Mouse (Mus musculus) heart, embryonic 16.5 days (tissue): ENCODE measurements around the gene Plekha3. TPM values are rescaled to one million over a fixed set of nuclear protein-coding genes. Genes with fewer than 3 reads are reported as not detected.

Experiments used
- ATAC-seq: fragments of 200-750 bp; cut with Nextera tagmentation; replicated peaks from 2 replicates; pipeline ENCODE4 v1.8.0; 2017; ENCODE audit warnings: moderate number of reproducible peaks; ENCODE audit not compliant: insufficient read depth, low FRiP score; ENCODE audit errors: extremely low read depth
- H3K27ac ChIP-seq: fragments of 300-500 bp; sonication (generic); 2 replicates; pipeline ENCODE4 v1.5.1; 2014; ENCODE audit warnings: mild to moderate bottlenecking, low read length, control low read depth, moderate library complexity
- H3K27me3 ChIP-seq: fragments of 300-500 bp; sonication (generic); 2 replicates; pipeline ENCODE4 v1.6.1; 2014; ENCODE audit warnings: low read length, mixed read lengths; ENCODE audit not compliant: control insufficient read depth, insufficient read depth
- H3K36me3 ChIP-seq: fragments of 300-500 bp; sonication (generic); 2 replicates; pipeline ENCODE4 v1.6.1; 2014; ENCODE audit not compliant: control insufficient read depth, insufficient read depth
- H3K4me1 ChIP-seq: fragments of 300-500 bp; sonication (generic); 2 replicates; pipeline ENCODE4 v1.6.1; 2014; ENCODE audit warnings: low read length, mixed read lengths; ENCODE audit not compliant: control insufficient read depth, insufficient read depth
- H3K4me2 ChIP-seq: fragments of 300-500 bp; sonication (generic); 2 replicates; pipeline ENCODE4 v1.6.1; 2014; ENCODE audit warnings: low read depth, mild to moderate bottlenecking, control low read depth, low read length
- H3K4me3 ChIP-seq: fragments of 300-500 bp; sonication (generic); 2 replicates; pipeline ENCODE4 v1.5.1; 2014; ENCODE audit warnings: mild to moderate bottlenecking, control low read depth, low read length
- H3K9ac ChIP-seq: fragments of 300-500 bp; sonication (generic); 2 replicates; pipeline ENCODE4 v1.6.1; 2014; ENCODE audit warnings: low read length, control low read depth
- H3K9me3 ChIP-seq: fragments of 300-500 bp; sonication (generic); replicated peaks from 2 replicates; pipeline ENCODE4 v1.6.1; 2016; ENCODE audit warnings: low read length; ENCODE audit not compliant: control insufficient read depth
- WGBS: fragments of 180-500 bp; shearing (Covaris S2); extraction: QIAGEN DNeasy Blood & Tissue Kit; methylation state at CpG from one replicate; pipeline ENCODE4 v1.1.7; 2014; 5-methylcytosine and 5-hydroxymethylcytosine counted together
- polyA plus RNA-seq: library from polyadenylated mRNA; unstranded; fragments of >200 nt; fragmentation: Nextera tagmentation; extraction: Ambion mirVana; gene quantifications from 2 replicates; pipeline ENCODE4 v1.2.1, GENCODE M21; 2015

The Plekha3 gene
- polyA plus RNA-seq, 1 experiment from 2014 or later: 3.2 TPM

DNA sequence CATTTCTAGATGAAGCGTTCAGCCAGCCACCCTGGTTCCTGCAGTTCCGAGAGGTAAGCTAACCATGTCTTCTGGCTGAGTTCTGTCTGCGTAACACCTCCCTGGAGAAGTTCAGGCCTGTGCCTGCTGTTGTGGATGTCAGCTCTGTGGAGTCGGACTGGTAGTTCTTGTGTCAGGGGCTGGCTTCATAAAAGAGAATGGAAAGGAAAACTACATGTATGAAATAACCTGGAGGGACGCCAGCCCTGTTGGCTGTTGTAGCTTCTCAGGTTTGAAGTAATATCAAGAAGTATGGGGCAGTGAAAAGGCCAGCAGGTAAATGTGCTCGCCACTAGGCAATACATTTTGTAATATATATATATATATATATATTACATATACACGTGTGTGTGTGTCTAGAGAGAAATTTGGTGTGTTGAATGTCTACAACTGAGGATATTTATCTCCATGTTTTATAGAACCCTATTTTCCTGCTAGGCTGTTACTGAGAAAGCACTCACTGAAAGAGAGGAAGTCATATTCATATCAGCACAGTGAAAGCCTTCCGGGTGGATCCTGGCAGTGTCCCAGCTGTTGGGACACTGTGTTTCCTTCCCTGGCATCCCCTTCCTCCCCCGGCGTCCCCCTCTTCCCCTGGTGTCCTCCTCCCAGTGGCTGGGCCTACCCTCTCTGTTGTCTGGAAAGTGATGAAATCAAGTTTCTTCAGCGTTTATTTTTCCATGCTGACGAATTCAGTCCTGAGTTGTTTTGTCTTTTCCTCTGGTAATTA lies 15.5 kb downstream of the Plekha3 start:
- H3K9me3 ChIP-seq: no peaks in the 10 kb centered on the region
- H3K9ac ChIP-seq: no peak overlapping the region
- H3K4me1 ChIP-seq: peaks cover 11% of the 10 kb centered on the region
- no peaks in the 10 kb centered on the region for H3K27me3 ChIP-seq
- no peak overlapping the region for H3K4me3 ChIP-seq
- peak overlapping the region; percentile 29; the same call in 1 of the 2 replicates for H3K27ac ChIP-seq
- peaks cover 33% of the 10 kb centered on the region for H3K36me3 ChIP-seq
- 65% methylated on average over 12 of the region's 12 CpGs for WGBS
- H3K4me2 ChIP-seq: no peak overlapping the region
- peak; percentile 72 for ATAC-seq

DNA sequence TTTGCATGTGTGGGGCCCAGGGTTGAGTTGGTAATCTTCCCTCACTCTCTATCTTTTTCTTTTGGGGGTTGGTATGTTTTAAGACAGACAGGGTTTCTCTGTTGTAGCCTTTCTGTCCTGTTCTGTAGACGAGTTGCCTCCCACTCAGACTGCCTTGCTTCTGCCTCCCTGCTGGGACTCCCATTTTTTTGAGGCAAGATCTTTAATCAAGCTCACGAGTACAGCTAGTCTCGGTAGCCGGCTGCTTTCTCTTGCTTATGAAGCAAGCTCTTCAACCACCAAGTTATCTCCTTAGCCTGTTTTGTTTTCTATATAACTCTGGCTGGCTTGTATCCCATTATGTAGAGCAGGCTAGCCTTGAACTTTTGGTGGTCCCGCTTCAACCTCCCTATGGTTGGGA lies 18.7 kb downstream of the Plekha3 start:
- Histone ChIP-seq H3K27ac (no peak overlapping the region), H3K9me3 (no peaks in the 10 kb centered on the region), H3K4me2 (no peak overlapping the region), H3K36me3 (peaks cover 19% of the 10 kb centered on the region), H3K27me3 (no peaks in the 10 kb centered on the region), H3K9ac (no peak overlapping the region), H3K4me1 (no peaks in the 10 kb centered on the region), H3K4me3 (no peak overlapping the region)
- ATAC-seq: no peak
- 71% methylated on average over 5 of the region's 5 CpGs for WGBS

- Histone ChIP-seq H3K27ac (no peak overlapping the region), H3K36me3 (peaks cover 19% of the 10 kb centered on the region), H3K9ac (no peak overlapping the region), H3K27me3 (no peaks in the 10 kb centered on the region), H3K4me2 (no peak overlapping the region), H3K4me3 (no peak overlapping the region), H3K4me1 (no peaks in the 10 kb centered on the region), H3K9me3 (no peaks in the 10 kb centered on the region)
- ATAC-seq: no peak
- WGBS: 69% methylated on average over 6 of the region's 6 CpGs
These were observed 20.2 kb downstream of the Plekha3 start for GRCm38 (mm10) chr2:76695290-76695689.

DNA sequence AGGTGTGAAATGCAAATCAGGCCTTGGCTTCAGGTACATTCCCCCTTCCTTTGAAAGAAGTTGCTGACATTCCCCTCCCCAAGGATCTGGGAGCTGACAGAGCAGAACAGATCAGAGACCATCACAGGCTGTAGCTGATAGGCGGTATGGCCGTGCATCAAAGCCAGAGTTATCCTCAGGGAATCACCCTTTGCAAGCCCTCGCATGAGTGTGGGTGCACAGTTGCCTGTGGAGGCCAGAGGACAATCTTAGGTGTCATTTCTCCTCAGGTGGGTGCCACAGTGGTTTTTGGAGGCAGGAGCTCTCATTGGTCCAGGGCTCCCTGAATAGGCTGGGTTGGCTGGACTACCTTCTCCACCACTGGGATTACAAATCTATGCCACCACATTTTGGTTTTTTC lies 27.1 kb downstream of the Plekha3 start:
- no peak overlapping the region for H3K27ac ChIP-seq
- no peaks in the 10 kb centered on the region for H3K9me3 ChIP-seq
- H3K4me2 ChIP-seq: no peak overlapping the region
- 66% methylated on average over 3 of the region's 3 CpGs for WGBS
- H3K4me1 ChIP-seq: no peaks in the 10 kb centered on the region
- H3K4me3 ChIP-seq: no peak overlapping the region
- no peak overlapping the region for H3K9ac ChIP-seq
- no peaks in the 10 kb centered on the region for H3K27me3 ChIP-seq
- peaks cover 41% of the 10 kb centered on the region for H3K36me3 ChIP-seq
- 0 out of 2 replicates have a peak, but pooled peaks have one; percentile 26 for ATAC-seq

GRCm38 (mm10) chr2:76702751-76703150 lies 27.7 kb downstream of the Plekha3 start:
- no peaks in the 10 kb centered on the region for H3K27me3 ChIP-seq
- H3K27ac ChIP-seq: no peak overlapping the region
- no peaks in the 10 kb centered on the region for H3K9me3 ChIP-seq
- H3K4me3 ChIP-seq: no peak overlapping the region
- H3K36me3 ChIP-seq: peaks cover 45% of the 10 kb centered on the region
- H3K4me2 ChIP-seq: no peak overlapping the region
- no peak overlapping the region for H3K9ac ChIP-seq
- 0 out of 2 replicates have a peak, but pooled peaks have one; percentile 3 for ATAC-seq
- WGBS: 70% methylated on average over 5 of the region's 5 CpGs
- no peaks in the 10 kb centered on the region for H3K4me1 ChIP-seq

GRCm38 (mm10) chr2:76705655-76706054 lies 30.6 kb downstream of the Plekha3 start:
- WGBS: 85% methylated on average over 13 of the region's 13 CpGs
- H3K36me3 ChIP-seq: peaks cover 74% of the 10 kb centered on the region
- no peak overlapping the region for H3K4me2 ChIP-seq
- H3K4me3 ChIP-seq: no peak overlapping the region
- no peak overlapping the region for H3K9ac ChIP-seq
- H3K27ac ChIP-seq: no peak overlapping the region
- 0 out of 2 replicates have a peak, but pooled peaks cover 5% of the 10 kb centered on the region for H3K9me3 ChIP-seq
- no peaks in the 10 kb centered on the region for H3K27me3 ChIP-seq
- no peaks in the 10 kb centered on the region for H3K4me1 ChIP-seq
- no peak for ATAC-seq

GRCm38 (mm10) chr2:76708512-76708911 lies 33.4 kb downstream of the Plekha3 start:
- Histone ChIP-seq H3K27me3 (no peaks in the 10 kb centered on the region), H3K9ac (no peak overlapping the region), H3K4me2 (no peak overlapping the region), H3K27ac (no peak overlapping the region), H3K36me3 (peaks cover 93% of the 10 kb centered on the region), H3K9me3 (peaks cover 5% of the 10 kb centered on the region; the same call in 1 of the 2 replicates), H3K4me3 (no peak overlapping the region), H3K4me1 (no peaks in the 10 kb centered on the region)
- ATAC-seq: no peak
- 72% methylated on average over 3 of the region's 3 CpGs for WGBS

- no peaks in the 10 kb centered on the region for H3K4me1 ChIP-seq
- H3K4me3 ChIP-seq: no peak overlapping the region
- no peak for ATAC-seq
- H3K36me3 ChIP-seq: peaks cover 88% of the 10 kb centered on the region
- no peak overlapping the region for H3K27ac ChIP-seq
- 65% methylated on average over 8 of the region's 8 CpGs for WGBS
- no peaks in the 10 kb centered on the region for H3K27me3 ChIP-seq
- H3K9me3 ChIP-seq: peaks cover 2% of the 10 kb centered on the region; the same call in 1 of the 2 replicates
- no peak overlapping the region for H3K4me2 ChIP-seq
- no peak overlapping the region for H3K9ac ChIP-seq
These were observed 39.9 kb downstream of the Plekha3 start for GRCm38 (mm10) chr2:76714984-76715383.

- Histone ChIP-seq H3K27me3 (no peaks in the 10 kb centered on the region), H3K4me2 (no peak overlapping the region), H3K36me3 (peaks cover 82% of the 10 kb centered on the region), H3K9me3 (no peaks in the 10 kb centered on the region; the same call in 1 of the 2 replicates), H3K4me1 (no peaks in the 10 kb centered on the region), H3K9ac (no peak overlapping the region), H3K4me3 (no peak overlapping the region), H3K27ac (no peak overlapping the region)
- 93% methylated on average over 14 of the region's 14 CpGs for WGBS
- no peak for ATAC-seq
These were observed 44.6 kb downstream of the Plekha3 start for GRCm38 (mm10) chr2:76719650-76720049.
